ENCODE assay signal across 8 mouse cellular contexts in the genomic region with DNA sequence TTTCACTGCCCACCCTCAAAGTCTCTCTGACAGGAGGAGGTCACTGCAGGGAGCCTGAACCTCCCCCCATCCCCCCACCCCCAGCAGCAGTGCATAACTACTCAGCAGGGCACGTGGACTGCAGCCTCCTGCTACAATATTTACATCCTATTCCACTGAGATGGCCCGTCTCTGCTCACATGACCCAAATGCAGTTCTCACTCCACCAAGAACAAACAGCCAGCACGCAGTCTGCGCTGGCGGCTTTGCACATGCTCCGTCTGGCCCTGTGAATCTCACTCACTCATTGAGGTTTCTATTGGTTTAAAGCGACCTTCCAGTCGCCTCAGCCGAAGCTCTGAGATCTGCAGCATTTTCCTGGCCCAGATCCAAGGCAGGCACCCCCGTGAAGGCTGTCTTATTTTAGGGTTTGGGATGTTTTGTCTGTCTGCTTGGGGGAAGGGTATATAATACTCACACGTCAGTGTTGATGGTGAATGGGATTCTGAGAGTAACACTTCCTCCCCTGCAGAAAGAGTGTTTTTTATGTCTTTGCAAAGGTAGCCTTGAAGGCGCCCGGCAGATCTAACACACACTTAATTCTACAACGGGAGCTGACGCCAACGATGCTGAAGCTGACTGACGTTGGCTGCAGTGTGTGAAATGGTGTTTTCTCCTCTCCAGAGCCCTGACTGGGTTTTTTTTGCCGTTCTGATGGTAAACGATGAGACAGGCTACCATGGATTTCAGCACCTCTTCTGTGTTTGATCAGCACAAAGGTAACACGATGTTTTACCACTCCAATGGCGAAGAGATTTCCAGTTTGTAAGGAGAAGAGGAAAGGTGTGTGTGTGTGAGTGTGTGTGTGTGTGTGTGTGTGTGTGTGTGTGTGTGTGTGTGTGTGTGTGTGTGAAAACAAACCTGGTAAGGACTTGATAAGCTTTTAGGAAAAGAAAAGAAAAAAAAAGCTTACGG. TPM values are rescaled to one million over a fixed set of nuclear protein-coding genes. Genes with fewer than 3 reads are reported as not detected.
DNase-seq lines count a peak whose midpoint lies in the region; ATAC-seq lines count a peak whose summit lies in the region.

Gene Ankrd55 (plus strand): TSS at position 227 of the 954 bp plus-strand sequence.

- H3K4me1 ChIP-seq in embryonic facial prominence, embryonic 13.5 days, result peaks cover 13% of the 10 kb centered on the region
- peaks cover 10% of the 10 kb centered on the region for H3K4me1 ChIP-seq in liver, embryonic 15.5 days (replicated peaks)
- H3K4me1 ChIP-seq in neural tube, embryonic 12.5 days, result peaks cover 7% of the 10 kb centered on the region

- DNase-seq in testis, postnatal 10 days (ENCODE audit: low spot score), result peak; percentile 58
- no peak for DNase-seq in testis, postnatal 14 days (ENCODE audit: low spot score)
- DNase-seq in heart, postnatal 4 days, result peak; percentile 44
- DNase-seq in layer of hippocampus, adult 11-12 months (ENCODE audit: low spot score), result peak; percentile 58
- DNase-seq in thymus, postnatal 0 days (ENCODE audit: low spot score), result peak; percentile 74

- H3K27ac ChIP-seq in embryonic facial prominence, embryonic 13.5 days, result peak within 1 kb of the TSS; percentile 51
- peak within 1 kb of the TSS; percentile 20; the same call in 1 of the 2 replicates for H3K27ac ChIP-seq in liver, embryonic 15.5 days (replicated peaks)
- H3K27ac ChIP-seq in neural tube, embryonic 12.5 days, result peak within 1 kb of the TSS; percentile 37; the same call in 1 of the 2 replicates

- 25% methylated on average over 22 of the region's 22 CpGs for WGBS in embryonic facial prominence, embryonic 13.5 days
- 27% methylated on average over 22 of the region's 22 CpGs for WGBS in liver, embryonic 15.5 days (ENCODE audit: insufficient replicate concordance)
- 32% methylated on average over 22 of the region's 22 CpGs for WGBS in neural tube, embryonic 12.5 days

- no peaks in the 10 kb centered on the region for H3K36me3 ChIP-seq in embryonic facial prominence, embryonic 13.5 days
- H3K36me3 ChIP-seq in liver, embryonic 15.5 days (replicated peaks), result no peaks in the 10 kb centered on the region
- H3K36me3 ChIP-seq in neural tube, embryonic 12.5 days, result no peaks in the 10 kb centered on the region

- peak; percentile 59; the same call in 1 of the 2 replicates for ATAC-seq in embryonic facial prominence, embryonic 13.5 days (ENCODE audit: insufficient number of reproducible peaks, insufficient read depth, low FRiP score, low TSS enrichment, low read depth)
- peak; percentile 77 for ATAC-seq in liver, embryonic 15.5 days (ENCODE audit: insufficient read depth)
- peak; percentile 92 for ATAC-seq in neural tube, embryonic 12.5 days (ENCODE audit: low FRiP score, low read depth)

- peak within 1 kb of the TSS; percentile 60 for H3K4me2 ChIP-seq in embryonic facial prominence, embryonic 13.5 days
- peak within 1 kb of the TSS; percentile 43 for H3K4me2 ChIP-seq in liver, embryonic 15.5 days
- H3K4me2 ChIP-seq in neural tube, embryonic 12.5 days (replicated peaks), result peak within 1 kb of the TSS; percentile 53

- H3K4me3 ChIP-seq in embryonic facial prominence, embryonic 13.5 days, result peak within 1 kb of the TSS; percentile 29
- H3K4me3 ChIP-seq in liver, embryonic 15.5 days (replicated peaks), result 0 out of 2 replicates have a peak within 1 kb of the TSS, but pooled peaks have one; percentile 17
- no peak within 1 kb of the TSS for H3K4me3 ChIP-seq in neural tube, embryonic 12.5 days

- H3K9ac ChIP-seq in embryonic facial prominence, embryonic 13.5 days, result peak within 1 kb of the TSS; percentile 60; the same call in 1 of the 2 replicates
- H3K9ac ChIP-seq in liver, embryonic 15.5 days, result no peak within 1 kb of the TSS
- H3K9ac ChIP-seq in neural tube, embryonic 12.5 days, result peak within 1 kb of the TSS; percentile 33; the same call in 1 of the 2 replicates

- peaks cover 4% of the 10 kb centered on the region; the same call in 1 of the 2 replicates for H3K9me3 ChIP-seq in embryonic facial prominence, embryonic 13.5 days
- no peaks in the 10 kb centered on the region for H3K9me3 ChIP-seq in liver, embryonic 15.5 days (replicated peaks)
- no peaks in the 10 kb centered on the region for H3K9me3 ChIP-seq in neural tube, embryonic 12.5 days

- H3K27me3 ChIP-seq in embryonic facial prominence, embryonic 13.5 days, result no peaks in the 10 kb centered on the region
- H3K27me3 ChIP-seq in liver, embryonic 15.5 days, result peaks cover 7% of the 10 kb centered on the region; the same call in 1 of the 2 replicates
- H3K27me3 ChIP-seq in neural tube, embryonic 12.5 days (replicated peaks), result no peaks in the 10 kb centered on the region

RNA-seq across cellular contexts. Expression of gene Ankrd55, which starts in this region (rescaled TPM):
- polyA plus RNA-seq in embryonic facial prominence, embryonic 13.5 days (2015; fragmentation: Nextera tagmentation; extraction: Ambion mirVana), result 1.1 and 1.2 TPM in 2 replicates
- total RNA-seq in heart, postnatal 4 days (2021), result not detected
- polyA plus RNA-seq in liver, embryonic 15.5 days (2015; fragmentation: Nextera tagmentation; extraction: Ambion mirVana), result 0.08 and 0.39 TPM in 2 replicates
- polyA plus RNA-seq in neural tube, embryonic 12.5 days (2016; fragmentation: Nextera tagmentation; extraction: Ambion mirVana), result 3.5 and 3.8 TPM in 2 replicates
- 0.98 and 1.9 TPM in 2 replicates for polyA plus RNA-seq in thymus, postnatal 0 days (2015; fragmentation: Nextera tagmentation; extraction: Ambion mirVana)

Comparison
In these comparisons a context has a peak if more than half of its experiments do, and no peak if none do; other contexts are left out.
1. Peak in DNase-seq in heart, postnatal 4 days; RNA of the gene not detected or under 1 TPM.
2. Peak in ATAC-seq, H3K4me3 ChIP-seq, H3K27ac ChIP-seq and H3K4me2 ChIP-seq in liver, embryonic 15.5 days; RNA of the gene not detected or under 1 TPM.